Mouse (Mus musculus): ENCODE results near the gene Tst.

Gene Tst

GRCm38 (mm10) chr15:78390855-78391254 lies 14.9 kb downstream of the Tst start:
- DNase-seq (ENCODE audit: low spot score in 2 of 2): no peak

- DNase-seq (ENCODE audit: low spot score in 2 of 2): no peak
Observed at GRCm38 (mm10) chr15:78385564-78385963, 20.1 kb downstream of the Tst start.

- no peak for DNase-seq (ENCODE audit: low spot score in 2 of 2)
Observed at GRCm38 (mm10) chr15:78384220-78385116, 21.2 kb downstream of the Tst start.

- DNase-seq (ENCODE audit: low spot score in 2 of 2): peak; percentile 40 to 52
Observed at GRCm38 (mm10) chr15:78383450-78384219, 22.1 kb downstream of the Tst start.

- no peak for DNase-seq (ENCODE audit: low spot score in 2 of 2)
Observed at GRCm38 (mm10) chr15:78382115-78382514, 23.6 kb downstream of the Tst start.

- DNase-seq (ENCODE audit: low spot score in 2 of 2): no peak
Observed at GRCm38 (mm10) chr15:78380741-78381140, 25.0 kb downstream of the Tst start.

- DNase-seq (ENCODE audit: low spot score in 2 of 2): no peak
Observed at GRCm38 (mm10) chr15:78380208-78380607, 25.5 kb downstream of the Tst start.

- no peak for DNase-seq (ENCODE audit: low spot score in 2 of 2)
Observed at GRCm38 (mm10) chr15:78378556-78378955, 27.2 kb downstream of the Tst start.

- DNase-seq (ENCODE audit: low spot score in 2 of 2): no peak
Observed at GRCm38 (mm10) chr15:78377859-78378258, 27.8 kb downstream of the Tst start.

GRCm38 (mm10) chr15:78374204-78374603 lies 31.5 kb downstream of the Tst start:
- DNase-seq (ENCODE audit: low spot score in 2 of 2): no peak

- DNase-seq (ENCODE audit: low spot score in 2 of 2): no peak
Observed at GRCm38 (mm10) chr15:78372796-78373195, 32.9 kb downstream of the Tst start.

GRCm38 (mm10) chr15:78369641-78370040 lies 36.1 kb downstream of the Tst start:
- peak in 1 of 2 experiments; percentile 34 for DNase-seq (ENCODE audit: low spot score in 2 of 2)

GRCm38 (mm10) chr15:78368926-78369346 lies 36.8 kb downstream of the Tst start:
- no peak for DNase-seq (ENCODE audit: low spot score in 2 of 2)

GRCm38 (mm10) chr15:78367811-78368210 lies 37.9 kb downstream of the Tst start:
- no peak for DNase-seq (ENCODE audit: low spot score in 2 of 2)

- DNase-seq (ENCODE audit: low spot score in 2 of 2): peak; percentile 28 to 56
Observed at GRCm38 (mm10) chr15:78366875-78367274, 38.8 kb downstream of the Tst start.

GRCm38 (mm10) chr15:78365916-78366315 lies 39.8 kb downstream of the Tst start:
- DNase-seq (ENCODE audit: low spot score in 2 of 2): no peak

- DNase-seq (ENCODE audit: low spot score in 2 of 2): no peak
Observed at GRCm38 (mm10) chr15:78355548-78355947, 50.2 kb downstream of the Tst start.

GRCm38 (mm10) chr15:78354958-78355357 lies 50.7 kb downstream of the Tst start:
- DNase-seq (ENCODE audit: low spot score in 2 of 2): peak; percentile 36 to 37

GRCm38 (mm10) chr15:78351586-78352165 lies 54.0 kb downstream of the Tst start:
- DNase-seq (ENCODE audit: low spot score in 2 of 2): no peak
